Mouse (Mus musculus) heart, postnatal 10 days (tissue): Measurements from ENCODE around the gene Zfp965. TPM values are rescaled to one million over a fixed set of nuclear protein-coding genes. Genes with fewer than 3 reads are reported as not detected.
"Not testable (repeated sequence)": the region's sequence is repeated elsewhere in the genome, so short reads cannot be mapped to it uniquely, and the experiment has no call there.

Source experiments
- DNase-seq, 2 experiments: peaks; one replicate each; pipeline ENCODE4 v3.0.0; 2021
- intact Hi-C: fragments of 180-260 bp; cut with DNase I; formaldehyde crosslinking; loops from one replicate; pipeline ENCODE4 v1.15.1; 2025
- total RNA-seq, 2 experiments: library from RNA; stranded (reverse); gene quantifications; 2 replicates each; pipeline ENCODE4 v1.2.3; 2021

Zfp965 gene
- total RNA-seq = 1 to 10 TPM; 3.8 to 4.3 TPM

GRCm38 (mm10) chr2:175469685-175470084, at the start of gene Zfp965:
Zfp965 (plus strand) TSS chr2:175469985.
- intact Hi-C loops, DNase-seq: not testable (repeated sequence)

GRCm38 (mm10) chr2:175435707-175436106, 34.1 kb upstream of the Zfp965 start, which contains the start of gene Gm4724:
Gm4724 (minus strand) TSS chr2:175435807.
- DNase-seq, intact Hi-C loops: not testable (repeated sequence)

Other genes starting within 250 kb of the Zfp965 start
- gene Gm14440, start 194.9 kb upstream of the Zfp965 start, total RNA-seq = 1 to 10 TPM; 5.0 to 8.5 TPM
- gene Gm4631, start 131.8 kb upstream of the Zfp965 start, total RNA-seq = 10 to 100 TPM; 21.2 to 23.7 TPM
- 10 to 100 TPM; 10.6 to 17.4 TPM for gene Zfp968, start 97.5 kb upstream of the Zfp965 start, total RNA-seq
- gene Gm4724, start 34.2 kb upstream of the Zfp965 start, total RNA-seq = 1 to 10 TPM; 2.6 to 3.0 TPM
- not detected for gene Gm11007, start 174.0 kb downstream of the Zfp965 start, total RNA-seq
- gene Zfp969, start 233.7 kb downstream of the Zfp965 start, total RNA-seq = 1 to 10 TPM; 6.9 to 8.1 TPM